Mouse (Mus musculus): Measurements from ENCODE around the gene Stoml1. TPM values are rescaled to one million over a fixed set of nuclear protein-coding genes. Genes with fewer than 3 reads are reported as not detected.
A peak's percentile ranks its signal among the peaks of the same experiment; 100 is the strongest.
"Not testable (repeated sequence)": the region's sequence is repeated elsewhere in the genome, so short reads cannot be mapped to it uniquely, and the experiment has no call there.

The Stoml1 gene
- total and polyA plus RNA-seq, 2 experiments, result 5.4 to 8.1 TPM

DNA sequence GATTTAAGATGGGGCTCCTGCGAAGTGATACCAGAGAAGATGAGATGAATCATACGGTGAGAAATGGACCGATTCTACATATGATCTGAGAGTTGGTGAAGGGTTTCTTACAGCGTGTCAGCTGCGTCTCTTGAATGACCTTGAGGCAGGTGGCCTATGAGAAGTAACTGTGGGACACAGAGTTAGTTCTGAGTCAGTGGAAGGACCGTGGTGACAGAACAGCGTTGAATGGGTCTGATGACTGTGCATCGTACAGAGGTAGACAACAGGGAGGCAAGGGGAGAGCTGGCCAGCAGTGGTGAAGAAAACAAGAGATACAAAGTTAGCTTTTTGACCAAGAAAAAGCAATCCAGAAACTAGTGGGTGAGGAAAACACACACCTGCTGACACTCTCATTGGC is 2.6 kb upstream of the Stoml1 start:
- Histone ChIP-seq H3K27ac (replicated peaks; ENCODE audit: insufficient read depth, low read depth, low read length) (no peak overlapping the region), H3K4me1 (ENCODE audit: control insufficient read depth, insufficient read depth, low read length) (peaks cover 6% of the 10 kb centered on the region; the same call in 1 of the 2 replicates)

GRCm38 (mm10) chr9:58250730-58251129 is 2.2 kb upstream of the Stoml1 start:
- DNase-seq (ENCODE audit: extremely low read depth, low read depth, low spot score); H3K4me3 ChIP-seq (ENCODE audit: insufficient read depth, low read depth, low read length); H3K4me1 ChIP-seq (ENCODE audit: control insufficient read depth, insufficient read depth, low read length); H3K27me3 ChIP-seq (ENCODE audit: control insufficient read depth, insufficient read depth, low read length); H3K79me2 ChIP-seq (ENCODE audit: control insufficient read depth, insufficient read depth, low read length); H3K36me3 ChIP-seq (ENCODE audit: control insufficient read depth, insufficient read depth, low read length); H3K27ac ChIP-seq (replicated peaks; ENCODE audit: insufficient read depth, low read depth, low read length); H3K9ac ChIP-seq (ENCODE audit: low read depth, low read length): not testable (repeated sequence)
- 98% methylated on average over 1 of the region's 1 CpGs for WGBS

More for the DNA sequence above, 2.6 kb upstream of the Stoml1 start:
- peaks cover 6% of the 10 kb centered on the region; the same call in 1 of the 2 replicates for H3K36me3 ChIP-seq (ENCODE audit: control insufficient read depth, insufficient read depth, low read length)
- DNase-seq (ENCODE audit: extremely low read depth, low read depth, low spot score), result no peak
- H3K27me3 ChIP-seq (ENCODE audit: control insufficient read depth, insufficient read depth, low read length), result no peaks in the 10 kb centered on the region
- H3K4me3 ChIP-seq (ENCODE audit: insufficient read depth, low read depth, low read length), result no peak overlapping the region
- H3K9ac ChIP-seq (ENCODE audit: low read depth, low read length), result no peak overlapping the region
- 73% methylated on average over 8 of the region's 8 CpGs for WGBS
- TF ChIP-seq POLR2A (IDR thresholded peaks at IDR 0.05; ENCODE audit: extremely low read depth, insufficient read depth, low read length) (no peak), CTCF (IDR thresholded peaks at IDR 0.05; ENCODE audit: low read depth, low read length) (no peak)
- H3K79me2 ChIP-seq (ENCODE audit: control insufficient read depth, insufficient read depth, low read length), result peaks cover 7% of the 10 kb centered on the region; the same call in 1 of the 2 replicates

DNA sequence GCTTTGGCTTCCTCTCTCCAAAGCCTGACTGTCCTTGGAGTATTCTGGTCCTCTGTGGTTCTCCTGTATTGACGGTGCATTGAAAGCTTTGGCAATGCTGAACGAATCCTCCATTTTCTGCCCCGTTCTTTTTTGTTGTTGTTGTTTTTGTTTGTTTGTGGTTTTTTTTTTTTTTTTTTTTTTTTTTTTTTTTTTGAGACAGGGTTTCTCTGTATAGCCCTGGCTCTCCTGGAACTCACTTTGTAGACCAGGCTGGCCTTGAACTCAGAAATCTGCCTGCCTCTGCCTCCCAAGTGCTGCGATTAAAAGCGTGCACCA is 800 bp downstream of the Stoml1 start:
- Histone ChIP-seq H3K9ac (ENCODE audit: low read depth, low read length) (peak overlapping the region; percentile 70), H3K4me3 (ENCODE audit: insufficient read depth, low read depth, low read length) (peak overlapping the region; percentile 69; the same call in 1 of the 2 replicates)
- not testable (repeated sequence) for H3K27me3 ChIP-seq (ENCODE audit: control insufficient read depth, insufficient read depth, low read length); H3K36me3 ChIP-seq (ENCODE audit: control insufficient read depth, insufficient read depth, low read length); H3K79me2 ChIP-seq (ENCODE audit: control insufficient read depth, insufficient read depth, low read length); H3K4me1 ChIP-seq (ENCODE audit: control insufficient read depth, insufficient read depth, low read length); DNase-seq (ENCODE audit: extremely low read depth, low read depth, low spot score); H3K27ac ChIP-seq (replicated peaks; ENCODE audit: insufficient read depth, low read depth, low read length)
- 47% methylated on average over 5 of the region's 5 CpGs for WGBS

- no peak for DNase-seq (ENCODE audit: extremely low read depth, low read depth, low spot score)
- no peaks in the 10 kb centered on the region for H3K27me3 ChIP-seq (ENCODE audit: control insufficient read depth, insufficient read depth, low read length)
- no peak overlapping the region for H3K27ac ChIP-seq (replicated peaks; ENCODE audit: insufficient read depth, low read depth, low read length)
- TF ChIP-seq POLR2A (IDR thresholded peaks at IDR 0.05; ENCODE audit: extremely low read depth, insufficient read depth, low read length), result no peak
- TF ChIP-seq CTCF (IDR thresholded peaks at IDR 0.05; ENCODE audit: low read depth, low read length), result no peak
- no peak overlapping the region for H3K4me3 ChIP-seq (ENCODE audit: insufficient read depth, low read depth, low read length)
- 86% methylated on average over 2 of the region's 2 CpGs for WGBS
- no peaks in the 10 kb centered on the region for H3K36me3 ChIP-seq (ENCODE audit: control insufficient read depth, insufficient read depth, low read length)
- H3K4me1 ChIP-seq (ENCODE audit: control insufficient read depth, insufficient read depth, low read length), result peaks cover 2% of the 10 kb centered on the region; the same call in 1 of the 2 replicates
- H3K79me2 ChIP-seq (ENCODE audit: control insufficient read depth, insufficient read depth, low read length), result no peaks in the 10 kb centered on the region
- no peak overlapping the region for H3K9ac ChIP-seq (ENCODE audit: low read depth, low read length)
Measured at GRCm38 (mm10) chr9:58255105-58255504, 2.1 kb downstream of the Stoml1 start.

DNA sequence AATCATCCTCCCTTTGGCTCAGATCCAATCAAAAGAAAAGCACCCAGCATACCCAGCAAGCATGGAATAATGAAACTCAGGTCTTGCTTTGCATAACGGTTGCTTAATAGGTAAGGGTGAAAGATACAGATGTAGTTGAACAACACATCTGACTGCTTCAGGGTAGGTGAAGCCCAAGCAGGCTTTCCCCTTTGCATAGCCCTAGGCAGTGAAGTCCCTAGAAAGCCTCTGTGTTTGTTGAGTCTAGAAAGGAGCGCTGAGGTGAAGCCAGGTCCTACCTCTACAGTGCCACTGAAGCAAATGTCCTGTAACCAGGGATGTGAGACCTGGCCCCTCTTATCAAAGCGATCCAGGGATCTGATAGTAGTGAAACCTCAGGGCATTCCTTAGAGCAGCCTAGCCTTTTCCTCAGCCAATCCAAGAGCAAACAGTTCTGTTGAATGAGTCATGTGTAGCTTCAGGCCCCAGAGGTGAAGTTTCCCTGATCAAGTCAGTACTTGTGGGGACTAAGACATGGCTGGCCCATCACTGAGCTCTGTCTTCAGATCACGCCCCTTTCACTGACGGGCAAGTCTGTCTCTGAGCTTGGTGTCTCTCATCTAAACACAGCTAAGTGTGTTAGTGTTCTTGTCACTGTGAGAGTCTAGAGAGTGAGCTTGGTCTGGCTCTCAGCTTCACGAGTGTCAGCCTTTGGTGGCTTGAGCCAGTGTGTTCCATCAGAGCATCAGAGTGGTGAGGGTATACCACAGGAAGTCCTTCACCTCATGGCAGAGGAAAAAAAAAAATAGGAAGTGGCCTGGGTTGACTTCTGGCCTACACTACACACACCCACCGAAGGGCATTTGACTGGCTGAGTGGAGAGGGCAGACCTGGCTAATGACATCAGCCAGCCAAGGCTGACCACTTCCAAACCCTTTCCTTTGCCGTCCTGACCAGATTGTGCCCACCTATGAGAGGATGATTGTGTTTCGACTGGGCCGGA is 3.0 kb downstream of the Stoml1 start:
- Histone ChIP-seq H3K79me2 (ENCODE audit: control insufficient read depth, insufficient read depth, low read length) (no peaks in the 10 kb centered on the region), H3K36me3 (ENCODE audit: control insufficient read depth, insufficient read depth, low read length) (peaks cover 1% of the 10 kb centered on the region; the same call in 1 of the 2 replicates), H3K27ac (replicated peaks; ENCODE audit: insufficient read depth, low read depth, low read length) (no peak overlapping the region), H3K4me1 (ENCODE audit: control insufficient read depth, insufficient read depth, low read length) (no peaks in the 10 kb centered on the region; the same call in 1 of the 2 replicates), H3K4me3 (ENCODE audit: insufficient read depth, low read depth, low read length) (no peak overlapping the region), H3K27me3 (ENCODE audit: control insufficient read depth, insufficient read depth, low read length) (no peaks in the 10 kb centered on the region), H3K9ac (ENCODE audit: low read depth, low read length) (no peak overlapping the region)
- TF ChIP-seq CTCF (IDR thresholded peaks at IDR 0.05; ENCODE audit: low read depth, low read length) (no peak), POLR2A (IDR thresholded peaks at IDR 0.05; ENCODE audit: extremely low read depth, insufficient read depth, low read length) (no peak)
- no peak for DNase-seq (ENCODE audit: extremely low read depth, low read depth, low spot score)
- WGBS, result 89% methylated on average over 10 of the region's 10 CpGs

DNA sequence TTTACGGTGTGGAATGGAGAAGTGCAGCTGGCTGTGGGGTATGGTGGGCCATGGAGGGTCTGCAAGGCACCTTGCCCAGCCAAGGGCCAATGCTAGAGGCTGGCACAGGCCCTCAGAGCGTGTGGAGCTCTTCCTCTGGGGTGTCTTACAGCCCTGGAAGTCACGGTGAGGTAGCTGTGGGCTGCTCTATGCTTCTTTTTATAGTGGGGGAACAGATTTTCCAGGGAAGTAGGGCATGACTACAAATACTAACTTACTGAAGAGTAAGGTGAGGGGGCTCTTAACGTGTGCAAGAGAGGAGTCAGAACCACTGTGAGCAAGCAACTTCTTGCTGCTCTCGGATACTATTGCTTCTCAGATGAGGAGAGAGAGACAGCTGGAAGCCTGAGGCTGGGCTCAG is 9.5 kb downstream of the Stoml1 start:
- H3K9ac ChIP-seq (ENCODE audit: low read depth, low read length), result no peak overlapping the region
- 98% methylated on average over 5 of the region's 5 CpGs for WGBS
- no peak overlapping the region for H3K4me3 ChIP-seq (ENCODE audit: insufficient read depth, low read depth, low read length)
- H3K79me2 ChIP-seq (ENCODE audit: control insufficient read depth, insufficient read depth, low read length), result no peaks in the 10 kb centered on the region
- H3K36me3 ChIP-seq (ENCODE audit: control insufficient read depth, insufficient read depth, low read length), result peaks cover 1% of the 10 kb centered on the region; the same call in 1 of the 2 replicates
- TF ChIP-seq POLR2A (IDR thresholded peaks at IDR 0.05; ENCODE audit: extremely low read depth, insufficient read depth, low read length), result no peak
- no peak for TF ChIP-seq CTCF (IDR thresholded peaks at IDR 0.05; ENCODE audit: low read depth, low read length)
- H3K27ac ChIP-seq (replicated peaks; ENCODE audit: insufficient read depth, low read depth, low read length), result no peak overlapping the region
- no peaks in the 10 kb centered on the region for H3K27me3 ChIP-seq (ENCODE audit: control insufficient read depth, insufficient read depth, low read length)
- no peaks in the 10 kb centered on the region for H3K4me1 ChIP-seq (ENCODE audit: control insufficient read depth, insufficient read depth, low read length)
- DNase-seq (ENCODE audit: extremely low read depth, low read depth, low spot score), result no peak
